ENCODE assay signal across 23 mouse cellular contexts in genomic region chr5:108465131-108465891, GRCm38 (mm10). TPM values are rescaled to one million over a fixed set of nuclear protein-coding genes. Genes with fewer than 3 reads are reported as not detected.
DNase-seq lines count a peak whose midpoint lies in the region; ATAC-seq and TF ChIP-seq lines count a peak whose summit lies in the region.
"Had no signal": no experiment of that assay in that cellular context is flagged by ENCODE, and none has a peak within 500 bp of the region (broad histone marks: within the 10 kb centered on the region; RNA-seq: fewer than 3 reads in every experiment).

No protein-coding gene starts in this region.

- peaks cover 66% of the 10 kb centered on the region for H3K4me1 ChIP-seq in heart, embryonic 13.5 days
- H3K4me1 ChIP-seq in liver, embryonic 14.5 days (replicated peaks; ENCODE audit: control insufficient read depth in 2 of 2, insufficient read depth in 2 of 2, low read length in 1 of 2), result peaks cover 47 to 50% of the 10 kb centered on the region in 2 experiments

- no peak overlapping the region for H3K4me3 ChIP-seq in heart, embryonic 13.5 days
- H3K4me3 ChIP-seq in liver, embryonic 14.5 days (ENCODE audit: insufficient read depth in 1 of 2, low read depth in 2 of 2, low read length in 2 of 2), result no peak overlapping the region; a peak in 1 of 4 replicates
- H3K4me3 ChIP-seq: left cerebral cortex, adult 2 months had no signal

- no peaks in the 10 kb centered on the region for H3K36me3 ChIP-seq in heart, embryonic 13.5 days
- no peaks in the 10 kb centered on the region; the same call in 1 of the 2 replicates for H3K36me3 ChIP-seq in liver, embryonic 14.5 days (replicated peaks; ENCODE audit: control insufficient read depth, insufficient read depth, low read depth)

- WGBS in heart, embryonic 13.5 days, result 54% methylated on average over 6 of the region's 6 CpGs
- WGBS in liver, embryonic 14.5 days (ENCODE audit: insufficient replicate concordance), result 14% methylated on average over 6 of the region's 6 CpGs

- peak overlapping the region; percentile 25; the same call in 1 of the 2 replicates for H3K4me2 ChIP-seq in heart, embryonic 13.5 days
- peak overlapping the region; percentile 87 for H3K4me2 ChIP-seq in liver, embryonic 14.5 days (ENCODE audit: low read depth)

- H3K27me3 ChIP-seq in heart, embryonic 13.5 days (replicated peaks), result no peaks in the 10 kb centered on the region
- H3K27me3 ChIP-seq in liver, embryonic 14.5 days (ENCODE audit: control insufficient read depth, insufficient read depth, low read length), result no peaks in the 10 kb centered on the region

- TF ChIP-seq EP300 in liver, embryonic 14.5 days (IDR thresholded peaks at IDR 0.05; ENCODE audit: low read depth), result peak; percentile 36; the same call in 1 of the 2 replicates

- DNase-seq in heart, adult 8-10 months (ENCODE audit: low spot score), result no peak
- DNase-seq in c-Kit-positive CD71-positive TER-119-negative erythroid progenitor cells, embryonic 14.5 days (ENCODE audit: low read depth), result peak; percentile 75
- DNase-seq in liver, embryonic 14.5 days (ENCODE audit: low read depth in 3 of 3, low spot score in 3 of 3), result peak; percentile 50 to 62 (median 56)
- DNase-seq in embryo, embryonic 10 days (ENCODE audit: low spot score), result no peak
- DNase-seq in frontal cortex, postnatal 10 days (ENCODE audit: low spot score in 2 of 2), result no peak
- DNase-seq: adrenal gland, adult 2 months; cerebellum, adult 2 months; cerebellum, postnatal 36 days; gastrocnemius, postnatal 36 days; heart, postnatal 10 days; lung, postnatal 4 days; retina, postnatal 1 day; right cerebral cortex, postnatal 25 days; spleen, adult 18-20 months had no signal

- H3K27ac ChIP-seq in heart, embryonic 13.5 days (replicated peaks), result no peak overlapping the region
- H3K27ac ChIP-seq in liver, embryonic 14.5 days, result peak overlapping the region; percentile 64
- H3K27ac ChIP-seq: forebrain, embryonic 10.5 days; hindbrain, postnatal 0 days; left cerebral cortex, adult 2 months; midbrain, embryonic 10.5 days had no signal

- no peak overlapping the region for H3K9ac ChIP-seq in heart, embryonic 13.5 days
- peak overlapping the region; percentile 40; the same call in 1 of the 2 replicates for H3K9ac ChIP-seq in liver, embryonic 14.5 days (replicated peaks)

- no peak for TF ChIP-seq CTCF in liver, embryonic 14.5 days (IDR thresholded peaks at IDR 0.05; ENCODE audit: low read depth)

- no peak for ATAC-seq in heart, embryonic 13.5 days (ENCODE audit: extremely low read depth, insufficient number of reproducible peaks, low FRiP score, low TSS enrichment)
- ATAC-seq in liver, embryonic 14.5 days (ENCODE audit: insufficient read depth), result peak; percentile 24; the same call in 1 of the 2 replicates
- no peak for ATAC-seq in monocyte, adult 5-6 weeks (replicated peaks; ENCODE audit: insufficient number of reproducible peaks, low FRiP score, low TSS enrichment, poor library complexity, severe bottlenecking)
- ATAC-seq: forebrain, embryonic 16.5 days; hindbrain, postnatal 0 days; intestine, embryonic 16.5 days had no signal

- no peaks in the 10 kb centered on the region for H3K9me3 ChIP-seq in heart, embryonic 13.5 days
- H3K9me3 ChIP-seq in liver, embryonic 14.5 days (ENCODE audit: control insufficient read depth, low read length), result no peaks in the 10 kb centered on the region
- H3K9me3 ChIP-seq: forebrain, embryonic 10.5 days; midbrain, embryonic 10.5 days had no signal

RNA-seq across cellular contexts. Expression of gene Pcgf3, which starts 4.3 kb away (rescaled TPM):
- polyA plus RNA-seq in heart, embryonic 13.5 days (2015; fragmentation: Nextera tagmentation; extraction: Ambion mirVana), result 15.3 and 17.8 TPM in 2 replicates
- total RNA-seq in heart, adult 8-10 months (2022), result 10 to 100 TPM; 29.3 to 32.0 (median 31.5) TPM
- polyA plus RNA-seq in liver, embryonic 14.5 days (2012; rRNA removed), result 3.8 and 4.9 TPM in 2 replicates
- polyA plus RNA-seq in liver, embryonic 14.5 days (2014; fragmentation: Nextera tagmentation; extraction: Ambion mirVana), result 4.5 and 5.4 TPM in 2 replicates
- total RNA-seq in monocyte, adult 5-6 weeks (2017), result 10.9 to 18.0 TPM (median 12.9 TPM) in 3 replicates

RNA-seq across cellular contexts. Expression of gene Mfsd7a, which starts 16.6 kb away (rescaled TPM):
- 0.19 and 0.40 TPM in 2 replicates for polyA plus RNA-seq in heart, embryonic 13.5 days (2015; fragmentation: Nextera tagmentation; extraction: Ambion mirVana)
- total RNA-seq in heart, adult 8-10 months (2022), result 1 to 10 TPM; 1.5 to 3.0 (median 2.5) TPM
- polyA plus RNA-seq in liver, embryonic 14.5 days (2012; rRNA removed), result 0.32 and 0.36 TPM in 2 replicates
- 0.08 and 0.09 TPM in 2 replicates for polyA plus RNA-seq in liver, embryonic 14.5 days (2014; fragmentation: Nextera tagmentation; extraction: Ambion mirVana)
- 0.29 to 0.64 TPM (median 0.49 TPM) in 3 replicates for total RNA-seq in monocyte, adult 5-6 weeks (2017)
- polyA plus RNA-seq: hindbrain, embryonic 11.5 days had no signal

RNA-seq across cellular contexts. Expression of gene Atp5k, which starts 31.1 kb away (rescaled TPM):
- 723 and 856 TPM in 2 replicates for polyA plus RNA-seq in heart, embryonic 13.5 days (2015; fragmentation: Nextera tagmentation; extraction: Ambion mirVana)
- total RNA-seq in heart, adult 8-10 months (2022), result 1,000 to 10,000 TPM in 2 of 4 experiments, 100 to 1,000 TPM in 2; 523 to 1,345 (median 957) TPM
- 76.5 and 99.9 TPM in 2 replicates for polyA plus RNA-seq in liver, embryonic 14.5 days (2012; rRNA removed)
- 274 and 285 TPM in 2 replicates for polyA plus RNA-seq in liver, embryonic 14.5 days (2014; fragmentation: Nextera tagmentation; extraction: Ambion mirVana)
- total RNA-seq in monocyte, adult 5-6 weeks (2017), result 120 to 243 TPM (median 230 TPM) in 3 replicates

Comparison
In these comparisons a context has a peak if more than half of its experiments do, and no peak if none do; other contexts are left out.
1. DNase-seq: peak in c-Kit-positive CD71-positive TER-119-negative erythroid progenitor cells, embryonic 14.5 days (single experiment) and liver, embryonic 14.5 days (3 of 3); none in heart, adult 8-10 months (single experiment), embryo, embryonic 10 days (single experiment) and frontal cortex, postnatal 10 days (0 of 2).